Mouse (Mus musculus): ENCODE results near the gene Prkn.

DNA sequence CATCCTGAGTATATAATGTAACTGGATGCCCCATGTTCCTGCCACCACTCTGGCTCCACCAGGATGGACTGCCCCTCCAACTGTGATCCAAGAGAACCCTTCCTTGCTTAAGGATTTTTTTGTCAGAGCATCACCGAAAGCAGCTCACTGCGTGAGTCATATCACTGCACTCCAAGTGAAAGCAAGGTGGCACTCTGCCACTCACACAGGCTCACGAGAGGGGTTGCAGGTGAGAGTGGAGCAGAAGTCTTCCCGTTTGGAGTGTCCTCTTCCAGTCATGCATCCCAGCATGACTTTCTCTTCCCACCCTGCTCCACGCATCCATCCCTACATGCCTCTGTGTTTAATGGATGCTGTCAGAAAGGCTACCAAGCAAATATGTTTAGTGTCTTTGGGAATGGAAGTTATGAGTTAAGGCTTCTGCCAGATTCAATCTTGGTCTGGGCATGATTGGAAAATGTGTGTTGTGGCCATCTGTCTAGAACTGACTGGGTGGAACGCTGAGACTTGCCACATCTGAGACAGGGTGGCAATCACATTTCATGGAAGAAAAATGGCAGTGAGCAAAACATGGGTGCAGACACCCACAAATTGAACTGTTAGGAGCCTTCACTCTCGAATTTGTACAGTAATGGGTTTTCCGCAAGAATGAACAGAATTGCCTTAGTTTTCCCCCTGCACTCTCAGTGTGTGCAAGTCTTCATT is 778.9 kb downstream of the Prkn start:
- no peak for TF ChIP-seq CTCF (IDR thresholded peaks at IDR 0.05; ENCODE audit: extremely low read depth, insufficient read length, insufficient replicate concordance, low read depth, low read length)
- TF ChIP-seq POLR2A (IDR thresholded peaks at IDR 0.05; ENCODE audit: low read depth, low read length) = no peak

Measured in small intestine, adult 2 months (tissue).